Mouse (Mus musculus): ENCODE data around the gene Dpysl4.

DNA sequence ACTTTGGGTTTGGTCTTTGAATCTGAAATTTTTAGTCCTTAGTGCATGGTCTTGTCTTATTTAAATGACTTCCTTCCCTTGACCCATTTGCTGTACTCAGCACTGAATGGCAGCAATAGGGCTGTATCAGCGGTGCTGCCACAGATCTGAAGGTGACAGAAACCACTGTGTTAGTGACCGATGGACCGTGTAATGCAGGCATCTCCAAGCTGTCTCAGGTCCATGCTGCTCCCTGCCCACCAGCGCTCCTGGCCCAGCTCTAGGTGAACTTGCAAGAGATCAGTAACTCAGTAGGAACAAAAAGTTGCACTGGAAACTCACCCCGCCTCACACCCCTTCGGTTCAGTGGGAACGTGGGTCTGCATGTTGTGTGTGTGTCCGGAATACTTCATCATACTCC lies 3.5 kb upstream of the Dpysl4 start:
- TF ChIP-seq POLR2A (IDR thresholded peaks at IDR 0.05; ENCODE audit: borderline replicate concordance, extremely low read depth, insufficient read depth, insufficient read length, poor library complexity, severe bottlenecking) = no peak
- TF ChIP-seq CTCF (IDR thresholded peaks at IDR 0.05; ENCODE audit: borderline replicate concordance, extremely low read depth, insufficient read depth, insufficient read length) = no peak

Measured in brain, embryonic 14.5 days (tissue).